Mouse (Mus musculus): Measurements from ENCODE around the gene Ctr9. TPM values are rescaled to one million over a fixed set of nuclear protein-coding genes. Genes with fewer than 3 reads are reported as not detected.

Ctr9 gene
- total RNA-seq (2021) (10 to 100 TPM; 33.7 to 52.0 TPM), polyA plus RNA-seq (2012; rRNA removed) (3.2 and 3.4 TPM in 2 replicates)
- long read RNA-seq, full-length matches to known transcripts, result 19 of 19 reads
- long read RNA-seq, partial matches to known transcripts, result 0 of 19 reads
- long read RNA-seq, other reads (novel, unspliced or antisense), result 0 of 19 reads

DNA sequence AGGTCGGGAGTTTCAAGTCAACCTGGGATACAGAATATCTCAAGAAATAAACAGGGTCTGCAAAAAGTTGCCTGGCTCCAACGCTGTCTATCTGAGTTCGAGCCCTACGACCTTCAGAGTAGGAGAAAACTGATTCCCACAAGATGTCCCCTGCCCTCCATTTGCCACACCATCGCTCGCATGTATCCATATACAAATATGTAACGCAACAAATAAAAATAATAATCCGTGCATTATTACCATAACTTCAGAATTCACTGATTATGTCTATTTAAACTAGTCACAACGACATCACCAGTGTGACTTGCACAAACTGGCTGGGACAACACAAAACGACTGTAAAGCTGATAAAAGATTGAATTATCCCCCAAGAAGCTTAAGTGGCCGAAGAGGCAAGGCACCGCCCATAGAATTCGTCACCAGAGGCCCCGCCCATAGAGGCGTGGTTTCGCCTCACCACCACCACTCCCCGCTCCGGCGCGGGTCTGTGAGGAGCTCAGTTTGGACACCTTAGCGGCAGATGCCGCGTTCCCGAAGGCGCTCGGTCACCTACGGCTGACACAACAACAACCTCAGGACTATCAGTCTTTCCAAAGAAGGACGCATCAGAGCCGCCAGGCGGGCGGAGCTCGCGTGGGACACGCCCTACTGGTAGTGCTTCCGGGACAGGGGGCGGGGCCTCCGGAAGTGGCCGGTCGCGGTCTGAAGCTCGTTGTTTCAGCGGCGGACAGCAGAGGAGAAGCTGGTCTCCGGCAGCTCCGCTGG lies at the start of gene Ctr9:
Gene Ctr9 (plus strand): TSS at position 671 of the 765 bp plus-strand sequence.
- DNase-seq, result peak; percentile 96

- DNase-seq, result no peak
These were observed 47.7 kb upstream of the Ctr9 start for GRCm38 (mm10) chr7:110981036-110981435.

- DNase-seq, result peak; percentile 54
These were observed 46.6 kb upstream of the Ctr9 start, which contains the start of gene Mrvi1 for GRCm38 (mm10) chr7:110982053-110982705. TSS of gene Mrvi1 (minus strand) at chr7:110982461.

DNA sequence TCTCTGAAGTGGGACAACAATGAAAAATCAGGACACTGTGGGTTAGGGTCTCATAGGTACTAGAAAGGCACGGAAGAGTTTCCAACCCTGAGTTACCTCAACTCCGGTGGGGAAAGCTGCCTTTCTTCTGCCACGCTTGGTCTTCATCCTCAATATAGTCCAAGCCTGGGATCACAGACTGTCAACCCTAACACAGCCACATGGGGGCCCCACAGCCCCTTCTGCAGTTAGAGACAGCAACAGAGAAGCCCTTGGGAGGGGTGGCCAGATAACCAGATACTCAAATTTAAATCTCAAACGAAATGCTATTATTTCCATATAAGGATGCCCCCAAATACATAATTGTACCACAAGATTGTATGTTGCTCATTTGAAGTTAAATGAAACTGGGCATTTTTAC lies 46.0 kb upstream of the Ctr9 start:
- DNase-seq, result peak; percentile 60

DNA sequence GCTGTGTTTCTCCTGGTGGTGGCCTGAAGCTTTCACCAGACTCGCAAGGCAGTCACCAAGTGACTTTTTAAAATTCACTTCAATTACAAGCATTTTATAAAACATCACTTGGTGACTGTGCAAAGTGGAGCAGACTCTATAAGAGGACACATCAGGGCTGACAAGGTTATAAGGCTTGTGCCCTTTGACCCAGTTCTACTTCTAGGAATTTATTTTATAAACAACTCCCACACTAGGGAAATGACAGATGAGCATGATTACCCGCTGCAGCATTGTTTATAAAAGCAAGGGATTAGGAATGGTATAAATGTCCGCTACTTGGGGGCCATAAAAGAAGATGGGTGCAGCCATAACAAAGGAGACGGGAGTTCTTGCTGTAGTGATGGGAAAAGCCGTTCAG lies 45.1 kb upstream of the Ctr9 start:
- no peak for DNase-seq

DNA sequence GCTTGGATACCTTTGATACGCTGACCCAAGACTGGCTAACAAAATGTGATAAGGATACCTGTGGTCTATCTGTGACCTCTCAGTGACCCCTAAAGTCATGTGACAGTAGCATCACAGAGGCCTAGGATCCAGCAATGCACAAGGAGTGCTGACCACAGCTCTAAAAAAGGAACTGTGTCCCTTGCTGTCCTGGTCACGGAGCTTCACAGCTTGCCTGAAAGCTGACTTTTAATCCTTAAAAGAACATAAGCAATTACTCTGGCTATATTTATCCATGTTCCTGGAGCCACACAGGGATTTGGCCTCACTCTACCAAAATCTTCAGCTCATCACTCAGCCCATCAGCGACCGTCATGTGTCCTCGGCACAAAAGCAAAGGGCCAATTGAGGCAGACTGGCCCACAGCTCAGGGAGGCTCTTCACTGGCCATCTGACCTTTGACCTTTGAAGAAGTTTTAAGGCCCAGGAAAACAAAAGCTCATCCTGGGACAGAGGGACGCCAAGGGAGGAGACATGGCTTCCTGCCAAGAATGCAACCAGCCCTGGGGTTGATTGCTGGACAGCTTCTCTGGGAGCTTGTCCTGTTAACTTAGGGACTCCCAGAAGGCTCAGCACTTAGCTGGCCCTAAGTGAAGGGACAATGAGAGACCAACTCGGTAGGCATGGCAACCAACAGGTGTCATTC lies 43.0 kb upstream of the Ctr9 start:
- peak; percentile 45 for DNase-seq

- no peak for DNase-seq
These were observed 40.7 kb upstream of the Ctr9 start for GRCm38 (mm10) chr7:110988081-110988480.

- DNase-seq, result peak; percentile 38
These were observed 39.4 kb upstream of the Ctr9 start for GRCm38 (mm10) chr7:110989286-110989879.

DNA sequence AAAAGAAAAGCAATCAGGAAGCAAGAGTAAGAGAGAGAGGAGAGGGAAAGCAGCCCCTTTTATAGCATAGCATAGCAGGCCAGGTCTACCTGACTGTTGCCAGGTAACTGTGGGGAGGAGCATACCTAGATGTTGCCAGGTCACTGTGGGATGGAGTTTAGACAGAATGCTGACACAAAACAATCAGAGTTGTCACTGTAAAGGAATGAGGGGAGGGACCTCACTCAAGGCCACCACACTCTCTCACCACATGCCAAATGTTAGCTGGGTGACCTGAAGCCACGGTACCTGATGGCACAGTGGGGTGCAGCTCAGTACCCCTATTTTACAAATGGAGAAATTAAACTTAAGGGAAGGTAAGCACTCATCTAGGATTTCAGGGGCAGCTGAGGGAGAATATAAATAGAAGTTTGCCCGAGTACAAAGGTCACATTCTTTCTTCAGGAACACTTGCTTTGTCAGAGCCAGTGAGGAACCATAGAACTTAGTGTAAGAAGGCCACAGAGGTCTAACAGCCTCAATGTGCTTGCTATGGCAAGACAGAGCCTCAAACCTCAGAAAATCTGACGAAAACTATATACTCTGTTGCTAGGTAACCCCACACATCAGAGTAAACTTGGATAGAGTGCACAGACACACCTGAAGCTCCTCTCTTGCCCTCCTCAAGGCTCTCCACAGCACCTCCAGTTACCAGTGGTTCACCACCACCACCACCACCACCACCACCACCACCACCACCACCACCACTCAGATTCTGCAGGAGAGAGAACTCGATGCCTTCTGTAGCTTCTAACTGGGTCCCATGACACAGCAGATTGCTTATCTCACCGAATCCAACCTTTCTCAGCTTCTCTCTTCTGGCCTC lies 38.2 kb upstream of the Ctr9 start:
- DNase-seq, result peak; percentile 33

DNA sequence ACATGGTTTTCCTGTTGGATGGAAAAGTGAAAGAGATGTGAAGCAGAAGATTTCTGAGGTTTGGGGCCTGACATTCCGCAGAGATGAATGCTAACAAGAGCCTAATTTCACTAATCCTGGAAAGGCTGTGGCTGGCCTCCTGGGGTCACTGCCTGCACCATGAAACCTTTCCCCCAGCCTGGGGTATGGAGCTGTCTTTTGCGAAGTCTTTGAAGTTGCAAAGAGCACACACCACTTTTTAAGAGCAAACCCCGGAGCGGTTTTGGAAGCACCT lies 37.6 kb upstream of the Ctr9 start:
- no peak for DNase-seq

DNA sequence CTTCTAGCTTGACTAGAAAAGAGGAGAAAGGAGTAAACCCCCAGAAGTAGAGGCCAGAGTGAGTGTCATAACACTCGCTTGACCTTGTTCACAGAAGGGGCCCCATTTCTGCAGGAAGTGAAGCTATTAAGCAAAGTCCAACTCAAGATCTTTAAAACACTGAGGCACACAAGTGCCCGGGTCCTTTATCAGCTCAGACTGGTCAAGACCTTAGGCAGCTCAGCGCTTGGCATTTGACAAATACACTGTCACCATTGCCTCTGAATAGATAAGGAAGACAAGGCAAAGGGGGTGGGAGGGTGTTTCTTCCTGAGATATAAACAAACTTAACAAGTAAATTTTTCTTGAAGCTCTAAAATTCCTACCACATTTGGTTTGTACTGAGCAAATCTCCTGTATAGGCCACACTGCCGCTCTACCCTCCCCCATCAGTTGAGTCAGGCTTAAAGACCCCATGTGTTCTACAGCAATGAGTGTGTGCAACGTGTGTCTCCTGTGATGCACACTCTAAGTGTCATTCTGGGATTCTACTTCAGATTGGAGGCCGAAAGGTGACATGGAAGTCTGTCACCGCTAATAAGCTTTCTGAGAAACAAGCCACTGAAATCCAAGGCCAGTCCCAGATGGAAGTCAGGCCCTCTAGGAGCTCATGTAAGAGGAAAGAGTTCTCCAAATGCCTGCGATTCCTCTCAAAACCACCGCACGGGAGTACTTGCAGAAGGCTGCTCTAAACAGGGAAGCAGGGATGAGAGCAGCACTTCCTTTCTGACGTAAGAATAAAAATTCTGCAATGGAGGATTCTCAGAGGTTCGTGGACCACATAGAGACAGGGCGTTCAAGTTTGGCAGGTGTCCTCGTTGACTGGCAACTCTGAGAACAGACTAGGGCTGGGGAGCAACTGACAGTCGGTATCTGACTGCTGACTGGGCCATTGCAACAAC lies 29.6 kb upstream of the Ctr9 start:
- DNase-seq, result no peak

DNA sequence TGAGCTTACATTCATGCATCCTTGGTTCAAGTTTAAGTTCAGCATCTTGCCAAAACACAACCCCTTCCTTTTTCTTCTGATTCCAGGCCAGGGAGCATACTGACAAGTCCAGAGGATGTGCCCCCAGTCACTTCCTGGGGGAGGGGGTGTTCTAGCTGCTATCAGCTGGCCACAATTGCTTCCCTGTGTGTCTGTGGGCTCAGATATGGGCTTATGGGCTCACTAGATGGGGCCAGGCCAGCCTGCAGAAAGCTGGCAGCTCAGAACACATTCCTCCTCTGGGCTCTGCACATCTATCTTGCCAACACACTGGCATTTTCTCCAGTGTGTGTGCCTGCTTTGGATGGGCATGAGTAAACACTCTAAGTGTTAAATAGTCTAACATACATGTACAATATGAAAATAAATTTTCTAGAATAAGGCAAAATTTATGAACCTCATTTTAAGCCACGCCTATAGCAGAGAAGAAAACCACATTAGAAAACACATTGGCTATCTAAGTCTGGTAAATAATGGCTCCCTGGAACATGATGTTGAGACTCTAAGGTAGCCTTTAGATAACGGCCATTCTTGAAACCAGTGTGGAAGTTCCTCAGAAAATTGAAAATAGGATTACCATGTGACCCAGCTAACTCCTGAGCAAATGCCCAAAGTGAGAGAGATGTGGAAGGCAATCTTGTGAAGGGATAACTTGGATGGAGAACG lies 24.5 kb upstream of the Ctr9 start:
- DNase-seq, result no peak

DNA sequence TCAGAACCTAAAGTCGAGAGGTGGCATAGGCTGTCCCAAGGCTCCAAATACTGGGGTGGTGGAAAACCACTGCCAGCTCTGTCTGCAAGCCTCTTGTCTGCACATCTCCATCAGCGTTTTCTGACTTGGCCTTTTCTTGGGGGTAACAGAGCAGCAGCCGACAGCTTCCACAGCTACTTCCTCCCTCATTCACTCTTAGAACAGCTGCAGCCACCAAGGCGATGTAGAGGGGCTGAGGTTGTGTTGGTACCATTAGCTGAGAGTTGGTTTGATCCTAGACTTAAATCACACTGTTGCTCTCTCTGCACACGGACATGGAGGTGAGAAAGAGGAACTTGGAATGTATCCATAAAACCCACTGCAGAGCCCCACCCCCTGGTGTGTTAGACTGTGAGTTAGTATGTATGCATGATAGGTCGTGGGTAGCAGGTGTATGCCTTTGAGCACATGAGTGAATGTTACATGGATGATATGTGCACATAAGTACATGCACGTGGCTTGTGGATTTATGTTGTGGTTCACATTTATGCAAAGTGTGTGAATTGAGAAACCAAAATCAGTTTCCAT lies 14.6 kb upstream of the Ctr9 start:
- DNase-seq, result no peak

DNA sequence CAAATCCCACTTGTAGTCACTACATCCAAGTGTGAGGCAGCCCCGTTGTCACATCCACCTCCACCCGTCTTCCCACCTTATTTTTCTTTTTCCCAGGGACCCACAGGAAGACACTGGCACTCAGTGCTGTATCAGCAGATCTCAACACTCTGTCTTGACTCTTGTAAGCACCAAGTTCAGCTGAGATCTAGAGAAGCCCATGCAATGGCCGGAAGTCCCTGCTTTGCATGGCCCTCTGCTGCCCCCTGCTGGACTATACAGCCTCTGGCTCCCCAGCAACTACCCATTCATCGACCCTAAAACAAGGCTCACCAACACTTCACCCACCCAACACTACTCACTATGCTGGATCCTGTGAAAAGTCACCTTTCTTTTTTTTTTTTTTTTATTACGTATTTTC lies 13.9 kb upstream of the Ctr9 start:
- peak; percentile 85 for DNase-seq

DNA sequence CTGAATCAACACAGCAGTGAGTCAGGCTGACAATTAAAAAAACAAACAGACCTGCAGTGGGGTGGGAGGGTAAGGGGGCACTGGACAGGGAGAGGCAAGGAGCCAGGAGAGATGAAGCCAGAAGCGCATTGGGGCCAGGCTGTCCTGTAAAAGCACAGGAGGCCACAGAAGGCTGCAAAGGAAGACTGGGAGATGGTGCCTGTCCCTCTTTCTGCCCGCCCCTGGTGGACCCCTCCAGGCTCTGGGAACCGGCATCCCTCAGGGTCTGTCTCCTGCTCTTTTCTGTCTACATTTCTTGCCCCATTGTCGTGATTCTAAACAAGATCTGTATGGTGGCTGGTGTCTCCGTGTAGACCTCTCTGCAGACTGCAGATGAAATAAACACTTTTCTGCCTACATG lies 13.0 kb upstream of the Ctr9 start:
- DNase-seq, result no peak

DNA sequence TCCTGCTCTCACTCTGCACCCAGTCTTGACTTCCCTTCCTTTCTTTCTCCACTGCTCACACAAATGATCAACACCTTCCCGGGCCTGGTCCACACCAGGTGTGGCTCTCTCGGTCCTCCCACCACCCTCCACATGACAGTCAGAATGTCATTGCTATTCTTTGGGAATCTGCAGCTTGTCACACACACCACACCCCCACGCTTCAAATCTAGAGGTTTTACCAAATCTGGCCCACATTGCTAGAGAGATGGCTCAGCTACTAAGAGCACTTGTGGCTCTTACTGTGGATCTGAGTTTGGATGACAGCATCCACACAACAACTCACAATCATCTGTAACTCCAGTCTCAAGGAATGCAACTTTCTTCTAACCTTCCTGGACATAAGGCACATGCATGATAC lies 11.8 kb upstream of the Ctr9 start:
- no peak for DNase-seq

DNA sequence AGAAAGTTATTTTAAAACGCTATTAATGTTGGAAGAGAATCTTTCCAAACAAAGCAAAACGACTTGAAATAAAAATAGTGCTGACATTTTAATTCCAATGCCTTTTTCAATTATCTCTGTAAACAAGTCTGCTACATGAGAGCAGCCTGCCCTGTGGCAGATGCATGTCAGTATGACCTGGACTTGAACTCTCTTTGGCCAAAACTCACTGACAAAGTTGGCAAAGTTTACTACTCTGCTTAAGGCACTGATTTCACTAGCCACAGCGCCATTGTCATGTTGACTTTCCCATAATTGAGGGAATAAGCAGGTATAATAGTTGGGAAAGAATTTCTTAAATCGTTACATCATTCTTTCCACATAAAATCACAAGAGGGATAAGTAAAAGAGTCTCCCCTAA lies 7.9 kb upstream of the Ctr9 start:
- DNase-seq, result no peak

GRCm38 (mm10) chr7:111024068-111024594 lies 4.6 kb upstream of the Ctr9 start:
- peak; percentile 24 for DNase-seq

- no peak for DNase-seq
These were observed 3.8 kb upstream of the Ctr9 start for GRCm38 (mm10) chr7:111024912-111025311.
